Mouse (Mus musculus) heart, postnatal 4 days (tissue): Measurements from ENCODE around the gene H2afy. TPM values are rescaled to one million over a fixed set of nuclear protein-coding genes. Genes with fewer than 3 reads are reported as not detected.
A peak's percentile ranks its signal among the peaks of the same experiment; 100 is the strongest.

ENCODE experiments used
- DNase-seq: peaks from one replicate; pipeline ENCODE4 v3.0.0; 2021
- total RNA-seq, 2 experiments: library from RNA; stranded (reverse); gene quantifications; 2 replicates each; pipeline ENCODE4 v1.2.3; 2021

The H2afy gene
- total RNA-seq = 10 to 100 TPM; 84.6 to 91.3 TPM

GRCm38 (mm10) chr13:56136200-56136599, at the start of gene H2afy:
Gene H2afy (minus strand): TSS chr13:56136361.
- no peak for DNase-seq

- no peak for DNase-seq
Observed at GRCm38 (mm10) chr13:56183687-56184086, 47.5 kb upstream of the H2afy start.

- DNase-seq = no peak
Observed at GRCm38 (mm10) chr13:56181424-56181823, 45.3 kb upstream of the H2afy start.

GRCm38 (mm10) chr13:56178416-56179035, 42.4 kb upstream of the H2afy start, which contains the start of gene Tifab:
Gene Tifab (minus strand): TSS chr13:56178885.
- no peak for DNase-seq

GRCm38 (mm10) chr13:56176310-56176709, 40.1 kb upstream of the H2afy start:
- DNase-seq = no peak

- no peak for DNase-seq
Observed at GRCm38 (mm10) chr13:56175848-56176247, 39.7 kb upstream of the H2afy start.

GRCm38 (mm10) chr13:56172901-56173545, 36.9 kb upstream of the H2afy start:
- DNase-seq = no peak

GRCm38 (mm10) chr13:56172106-56172505, 35.9 kb upstream of the H2afy start:
- no peak for DNase-seq

- DNase-seq = no peak
Observed at GRCm38 (mm10) chr13:56168403-56168781, 32.2 kb upstream of the H2afy start.

- peak; percentile 43 for DNase-seq
Observed at GRCm38 (mm10) chr13:56167446-56168402, 31.6 kb upstream of the H2afy start.

GRCm38 (mm10) chr13:56165561-56165960, 29.4 kb upstream of the H2afy start:
- no peak for DNase-seq

- no peak for DNase-seq
Observed at GRCm38 (mm10) chr13:56164372-56164771, 28.2 kb upstream of the H2afy start.

GRCm38 (mm10) chr13:56163751-56164150, 27.6 kb upstream of the H2afy start:
- peak; percentile 87 for DNase-seq

- no peak for DNase-seq
Observed at GRCm38 (mm10) chr13:56162859-56163258, 26.7 kb upstream of the H2afy start.

- DNase-seq = no peak
Observed at GRCm38 (mm10) chr13:56159614-56160363, 23.6 kb upstream of the H2afy start.

- DNase-seq = peak; percentile 41
Observed at GRCm38 (mm10) chr13:56159016-56159601, 22.9 kb upstream of the H2afy start.

- DNase-seq = no peak
Observed at GRCm38 (mm10) chr13:56155671-56156070, 19.5 kb upstream of the H2afy start.

GRCm38 (mm10) chr13:56155048-56155447, 18.9 kb upstream of the H2afy start:
- peak; percentile 65 for DNase-seq

GRCm38 (mm10) chr13:56152773-56153460, 16.8 kb upstream of the H2afy start:
- no peak for DNase-seq

- peak; percentile 77 for DNase-seq
Observed at GRCm38 (mm10) chr13:56151404-56152226, 15.5 kb upstream of the H2afy start.
